Mouse (Mus musculus) thymus, adult 2 months (tissue): ENCODE data around the gene Prkcz.

Experiments
- CTCF ChIP-seq: fragments of 200-500 bp; IDR thresholded peaks from 2 replicates; pipeline ENCODE4 v1.5.1; 2012; ENCODE audit warnings: mild to moderate bottlenecking, control low read depth, low read length, moderate library complexity, borderline replicate concordance; ENCODE audit not compliant: control insufficient read depth, poor library complexity, insufficient read depth; ENCODE audit errors: extremely low read depth
- POLR2A ChIP-seq: fragments of 200-500 bp; IDR thresholded peaks from 2 replicates; pipeline ENCODE4 v1.6.1; 2012; ENCODE audit warnings: mild to moderate bottlenecking, low read length, control low read depth, moderate library complexity; ENCODE audit not compliant: control insufficient read depth, poor library complexity, insufficient read depth; ENCODE audit errors: extremely low read depth

- TF ChIP-seq CTCF, result no peak
- TF ChIP-seq POLR2A, result no peak
Observed at GRCm38 (mm10) chr4:155245770-155246492, 115.2 kb downstream of the Prkcz start.
